Mouse (Mus musculus) left cerebral cortex, postnatal 36 days (tissue): Measurements from ENCODE around the gene Olfr875. TPM values are rescaled to one million over a fixed set of nuclear protein-coding genes. Genes with fewer than 3 reads are reported as not detected.

Experiments
- total RNA-seq, 2 experiments: library from RNA; stranded (reverse); gene quantifications; 2 replicates each; pipeline ENCODE4 v1.2.3; 2021

The Olfr875 gene
- total RNA-seq, 2 experiments from 2014 or later: not detected

Other genes starting within 250 kb of the Olfr875 start
- 10 to 100 TPM; 19.5 to 23.0 TPM for gene Esam, start 243.8 kb upstream of the Olfr875 start, total RNA-seq
- 1 to 10 TPM; 1.4 to 4.1 TPM for gene Vsig2, start 232.6 kb upstream of the Olfr875 start, total RNA-seq
- 1,000 to 10,000 TPM; 1,855 to 2,522 TPM for gene Nrgn, start 219.0 kb upstream of the Olfr875 start, total RNA-seq
- 10 to 100 TPM; 18.3 to 19.7 TPM for gene Siae, start 216.2 kb upstream of the Olfr875 start, total RNA-seq
- gene Spa17, start 158.1 kb upstream of the Olfr875 start, total RNA-seq: 1 to 10 TPM; 1.8 to 2.9 TPM
- gene Tbrg1, start 114.5 kb upstream of the Olfr875 start, total RNA-seq: 10 to 100 TPM; 52.4 to 63.4 TPM
- not detected for gene Panx3, start 102.6 kb upstream of the Olfr875 start, total RNA-seq
- not detected for gene Olfr160, start 55.6 kb upstream of the Olfr875 start, total RNA-seq
- not detected for gene Olfr874, start 26.8 kb upstream of the Olfr875 start, total RNA-seq
- not detected for gene Olfr876, start 31.2 kb downstream of the Olfr875 start, total RNA-seq
- gene Olfr877, start 82.4 kb downstream of the Olfr875 start, total RNA-seq: under 1 TPM; 0.15 to 0.43 TPM
- gene Olfr145, start 124.9 kb downstream of the Olfr875 start, total RNA-seq: under 1 TPM in 1 of 2 experiments, not detected in 1; 0.07 TPM
- gene Olfr878, start 146.0 kb downstream of the Olfr875 start, total RNA-seq: not detected
- under 1 TPM in 1 of 2 experiments, not detected in 1; 0.15 TPM for gene Olfr881, start 220.0 kb downstream of the Olfr875 start, total RNA-seq